Mouse (Mus musculus): ENCODE results near the gene Vamp3.

The Vamp3 gene

GRCm38 (mm10) chr4:151057347-151058321 is at the start of gene Vamp3:
TSS of gene Vamp3 (minus strand) at chr4:151057963.
- peak; percentile 94 for DNase-seq (ENCODE audit: low read depth)

- no peak for DNase-seq (ENCODE audit: low read depth)
Observed at GRCm38 (mm10) chr4:151106468-151106867, 48.7 kb upstream of the Vamp3 start.

- no peak for DNase-seq (ENCODE audit: low read depth)
Observed at GRCm38 (mm10) chr4:151105886-151106285, 48.1 kb upstream of the Vamp3 start.

- no peak for DNase-seq (ENCODE audit: low read depth)
Observed at GRCm38 (mm10) chr4:151104147-151104546, 46.4 kb upstream of the Vamp3 start.

GRCm38 (mm10) chr4:151103646-151104045 is 45.9 kb upstream of the Vamp3 start:
- no peak for DNase-seq (ENCODE audit: low read depth)

GRCm38 (mm10) chr4:151097104-151097438 is 39.3 kb upstream of the Vamp3 start:
- DNase-seq (ENCODE audit: low read depth): no peak

- no peak for DNase-seq (ENCODE audit: low read depth)
Observed at GRCm38 (mm10) chr4:151096334-151097103, 38.8 kb upstream of the Vamp3 start.

- no peak for DNase-seq (ENCODE audit: low read depth)
Observed at GRCm38 (mm10) chr4:151095207-151095606, 37.4 kb upstream of the Vamp3 start.

GRCm38 (mm10) chr4:151089270-151089669 is 31.5 kb upstream of the Vamp3 start, which contains the start of gene Gm13090:
TSS of gene Gm13090 (plus strand) at chr4:151089570.
- DNase-seq (ENCODE audit: low read depth): no peak

GRCm38 (mm10) chr4:151088819-151089218 is 31.1 kb upstream of the Vamp3 start:
- DNase-seq (ENCODE audit: low read depth): no peak

- no peak for DNase-seq (ENCODE audit: low read depth)
Observed at GRCm38 (mm10) chr4:151087358-151087757, 29.6 kb upstream of the Vamp3 start.

- no peak for DNase-seq (ENCODE audit: low read depth)
Observed at GRCm38 (mm10) chr4:151083027-151083426, 25.3 kb upstream of the Vamp3 start.

- DNase-seq (ENCODE audit: low read depth): no peak
Observed at GRCm38 (mm10) chr4:151081977-151082376, 24.2 kb upstream of the Vamp3 start.

- no peak for DNase-seq (ENCODE audit: low read depth)
Observed at GRCm38 (mm10) chr4:151081355-151081754, 23.6 kb upstream of the Vamp3 start.

GRCm38 (mm10) chr4:151074817-151075216 is 17.1 kb upstream of the Vamp3 start:
- DNase-seq (ENCODE audit: low read depth): no peak

- DNase-seq (ENCODE audit: low read depth): no peak
Observed at GRCm38 (mm10) chr4:151073108-151073744, 15.5 kb upstream of the Vamp3 start.

GRCm38 (mm10) chr4:151070962-151071361 is 13.2 kb upstream of the Vamp3 start:
- no peak for DNase-seq (ENCODE audit: low read depth)

- DNase-seq (ENCODE audit: low read depth): no peak
Observed at GRCm38 (mm10) chr4:151068751-151069150, 11.0 kb upstream of the Vamp3 start.

GRCm38 (mm10) chr4:151059566-151059965 is 1.8 kb upstream of the Vamp3 start:
- DNase-seq (ENCODE audit: low read depth): no peak

- DNase-seq (ENCODE audit: low read depth): no peak
Observed at GRCm38 (mm10) chr4:151058634-151059033, 871 bp upstream of the Vamp3 start.

- no peak for DNase-seq (ENCODE audit: low read depth)
Observed at GRCm38 (mm10) chr4:151051162-151051561, 6.6 kb downstream of the Vamp3 start.

- no peak for DNase-seq (ENCODE audit: low read depth)
Observed at GRCm38 (mm10) chr4:151046524-151046923, 11.2 kb downstream of the Vamp3 start.

Measured in fibroblast of lung, adult 2 months (primary cell).